24 mouse cellular contexts compared by ENCODE assay signal in the genomic region with DNA sequence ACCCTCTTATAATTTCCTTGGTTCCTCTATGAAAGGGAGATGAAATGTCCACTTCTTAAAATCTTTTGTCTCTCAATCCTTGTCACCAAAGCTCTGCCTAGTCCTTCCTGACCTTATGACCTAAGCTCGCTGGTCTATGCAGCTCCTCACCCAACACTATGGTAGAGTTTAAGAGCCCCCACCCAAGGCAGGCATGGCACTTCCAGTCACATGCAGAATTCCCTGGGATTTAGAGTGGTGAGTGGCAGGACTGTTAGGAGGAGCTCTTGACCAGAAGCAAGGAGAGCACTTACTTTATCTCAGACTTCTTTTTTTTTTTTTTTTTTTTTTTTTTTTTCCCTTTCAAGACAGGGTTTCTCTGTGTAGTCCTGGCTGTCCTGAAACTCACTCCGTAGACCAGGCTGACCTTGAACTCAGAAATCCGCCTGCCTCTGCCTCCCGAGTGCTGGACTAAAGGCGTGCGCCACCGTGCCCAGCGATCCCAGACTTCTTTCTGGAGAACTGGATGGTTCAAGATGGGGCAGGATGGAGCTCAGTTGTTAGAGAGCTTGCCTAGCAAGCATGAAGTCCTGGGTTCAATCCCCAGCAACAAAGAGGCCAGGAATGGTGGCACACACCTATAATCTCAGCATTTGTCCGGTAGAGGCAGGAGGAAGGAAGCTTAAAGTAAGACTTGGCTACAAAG.
"Had no signal": no experiment of that assay in that cellular context is flagged by ENCODE, and none has a peak within 500 bp of the region (broad histone marks: within the 10 kb centered on the region; RNA-seq: fewer than 3 reads in every experiment).

No protein-coding gene starts in this region.

- H3K4me3 ChIP-seq: limb, embryonic 12.5 days; limb, embryonic 15.5 days; megakaryocyte, embryonic 14.5 days; midbrain, embryonic 10.5 days; midbrain, embryonic 13.5 days; myocyte; neural tube, embryonic 13.5 days; stomach, embryonic 15.5 days had no signal

- H3K27ac ChIP-seq: limb, embryonic 12.5 days; limb, embryonic 15.5 days; liver, embryonic 14.5 days; midbrain, embryonic 10.5 days; midbrain, embryonic 13.5 days; neural tube, embryonic 13.5 days; stomach, embryonic 15.5 days had no signal

- ATAC-seq: intestine, embryonic 16.5 days; liver, postnatal 0 days; midbrain, embryonic 13.5 days; midbrain, embryonic 16.5 days had no signal

- H3K9ac ChIP-seq: limb, embryonic 12.5 days; limb, embryonic 15.5 days; liver, embryonic 14.5 days; liver, postnatal 0 days; midbrain, embryonic 13.5 days; neural tube, embryonic 13.5 days; stomach, embryonic 15.5 days had no signal

- H3K36me3 ChIP-seq: limb, embryonic 12.5 days; limb, embryonic 15.5 days; midbrain, embryonic 10.5 days; midbrain, embryonic 13.5 days; neural tube, embryonic 13.5 days; stomach, embryonic 15.5 days had no signal

- H3K4me2 ChIP-seq: limb, embryonic 12.5 days; limb, embryonic 15.5 days; liver, embryonic 11.5 days; midbrain, embryonic 13.5 days; neural tube, embryonic 13.5 days; stomach, embryonic 15.5 days had no signal

- H3K9me3 ChIP-seq: limb, embryonic 12.5 days; limb, embryonic 15.5 days; megakaryocyte, embryonic 14.5 days; midbrain, embryonic 10.5 days; midbrain, embryonic 13.5 days; neural tube, embryonic 13.5 days; stomach, embryonic 15.5 days had no signal

- H3K4me1 ChIP-seq: megakaryocyte, embryonic 14.5 days had no signal

- DNase-seq: kidney, adult 18-20 months; kidney, adult 9 months; kidney, postnatal 14 days; kidney, postnatal 4 days; left cerebral cortex, postnatal 4 days; liver, postnatal 0 days; retina, postnatal 1 day; right cerebral cortex, postnatal 25 days; spleen, adult 18-20 months; thymus, adult 2 months; thymus, postnatal 14 days; thymus, postnatal 4 days had no signal
